Mouse (Mus musculus): ENCODE data around the gene Sspn.

The Sspn gene

DNA sequence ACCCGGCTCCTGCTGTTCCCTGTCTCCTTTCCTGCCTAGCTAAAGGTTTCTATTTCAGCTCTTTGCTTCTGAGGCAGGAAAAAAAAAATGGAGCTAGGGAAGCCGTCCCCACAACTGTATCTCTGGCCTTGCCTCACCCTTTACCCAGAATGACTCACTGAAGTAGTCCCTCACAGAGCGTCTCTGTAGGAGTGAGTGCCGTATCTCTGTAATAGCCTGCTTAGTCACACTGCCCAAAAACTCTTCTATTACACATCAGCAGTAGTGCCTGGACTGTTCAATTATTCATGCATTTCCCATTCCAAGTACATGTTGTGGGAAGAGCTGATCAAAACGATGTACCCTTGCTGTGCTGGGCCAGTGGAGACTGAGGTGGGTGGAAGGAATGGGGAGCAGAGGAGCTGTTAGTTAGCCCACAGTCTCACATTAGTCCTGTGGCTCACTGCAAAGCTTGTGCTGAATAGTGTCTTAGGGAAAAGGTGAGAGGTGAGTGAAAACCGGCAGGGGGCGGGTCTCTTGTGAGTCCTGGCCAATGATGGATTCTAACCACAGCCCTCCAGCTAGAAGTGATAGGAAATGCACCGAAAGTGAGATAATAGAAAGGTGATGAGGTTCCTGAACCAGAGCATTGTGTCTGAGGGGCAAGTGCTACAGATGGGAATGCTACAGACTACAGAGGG lies 46.5 kb downstream of the Sspn start:
- DNase-seq, result no peak

DNA sequence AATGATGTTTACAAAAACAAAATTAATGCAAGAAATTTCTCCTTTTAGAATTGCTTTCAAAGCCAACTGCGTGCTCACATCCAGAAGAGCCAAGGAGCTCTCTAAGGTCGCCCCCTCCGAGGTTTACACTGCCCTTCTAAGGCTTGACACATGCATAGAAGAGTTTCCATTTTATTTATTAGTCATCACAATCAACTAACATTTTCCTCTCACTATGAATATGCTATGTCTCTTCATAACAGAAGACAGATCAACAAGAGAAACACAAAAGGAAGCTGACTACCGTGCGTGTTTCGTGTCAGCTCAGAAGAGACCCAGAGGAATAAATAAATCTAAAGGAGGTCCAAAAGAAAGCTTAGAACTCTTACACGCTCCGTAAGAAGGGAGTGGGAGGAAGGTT lies 49.6 kb downstream of the Sspn start:
- no peak for DNase-seq

DNA sequence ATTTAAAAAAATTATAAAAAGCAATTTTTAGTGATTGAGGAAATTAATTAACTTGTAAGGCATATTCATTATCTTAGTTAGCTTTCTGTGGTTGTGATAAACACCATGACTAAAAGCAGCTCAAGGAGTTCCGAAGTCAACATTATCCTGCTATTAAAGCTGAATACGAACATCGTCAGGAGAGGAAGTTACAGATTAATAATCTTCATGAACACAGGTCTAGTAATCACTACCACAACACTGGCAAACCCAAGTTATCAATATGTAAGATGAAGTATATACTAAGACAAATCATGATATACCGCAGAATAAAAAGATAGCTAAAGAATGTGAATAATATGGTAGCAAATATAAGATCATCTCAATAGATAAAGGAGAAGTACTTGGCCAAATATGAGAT lies 50.9 kb downstream of the Sspn start:
- DNase-seq, result no peak

DNA sequence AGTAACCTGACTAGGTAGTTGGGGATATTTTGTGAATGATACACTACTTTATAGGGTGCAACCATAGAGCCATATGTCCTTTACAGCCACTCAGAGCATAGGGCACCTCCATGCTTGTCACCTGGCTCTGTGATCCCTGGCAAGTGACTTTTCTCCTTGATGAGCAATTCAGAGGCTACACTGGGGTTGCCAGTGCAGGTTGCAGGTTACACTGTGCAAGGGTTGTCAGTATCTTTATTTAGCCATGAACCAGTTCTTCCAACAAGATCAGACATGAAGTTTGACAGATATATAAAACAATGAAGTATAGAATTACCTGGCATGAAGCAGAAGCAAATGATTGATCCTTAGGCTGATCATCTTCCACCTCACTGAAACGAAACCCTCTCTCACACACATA lies 59.1 kb downstream of the Sspn start:
- no peak for DNase-seq

DNA sequence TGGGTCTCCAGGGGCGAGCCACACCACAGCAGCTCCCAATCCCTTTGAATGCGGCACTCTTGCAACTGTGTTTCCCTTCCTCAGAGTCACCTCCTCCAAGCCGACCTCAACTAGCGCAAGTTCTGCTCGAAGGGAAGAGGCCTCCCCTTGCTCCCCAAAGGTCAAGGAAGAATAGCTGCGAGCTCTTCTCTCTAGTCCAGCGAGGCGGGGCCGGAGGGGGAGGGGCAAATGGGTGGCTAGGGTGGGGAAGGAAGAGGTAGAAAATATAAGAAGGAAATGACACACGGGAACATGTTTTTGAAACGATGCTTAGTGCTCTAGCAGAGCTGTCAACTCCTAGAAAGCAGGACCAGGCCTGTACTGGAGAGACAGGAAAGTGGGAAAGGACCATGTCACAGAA lies 61.1 kb downstream of the Sspn start:
- DNase-seq, result no peak

DNA sequence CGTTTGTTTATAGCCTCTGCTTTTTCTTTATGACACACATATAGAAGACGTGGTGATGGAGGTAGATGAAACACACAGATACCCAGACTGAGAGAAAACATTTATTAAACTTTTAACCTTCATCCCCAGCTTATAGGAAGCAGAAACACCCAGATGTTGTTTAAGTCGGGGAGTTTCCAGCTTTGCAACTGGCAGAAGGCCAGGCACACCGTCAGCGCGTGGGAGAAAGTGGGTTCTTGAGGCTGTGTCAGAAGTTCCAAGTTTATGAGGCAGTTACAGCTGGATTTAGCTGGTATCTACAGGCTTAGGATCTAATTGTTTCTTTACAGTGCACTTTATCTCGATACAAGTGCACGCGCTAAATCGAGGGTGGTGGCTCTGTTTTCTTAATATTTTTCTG lies 61.5 kb downstream of the Sspn start:
- peak; percentile 71 for DNase-seq

DNA sequence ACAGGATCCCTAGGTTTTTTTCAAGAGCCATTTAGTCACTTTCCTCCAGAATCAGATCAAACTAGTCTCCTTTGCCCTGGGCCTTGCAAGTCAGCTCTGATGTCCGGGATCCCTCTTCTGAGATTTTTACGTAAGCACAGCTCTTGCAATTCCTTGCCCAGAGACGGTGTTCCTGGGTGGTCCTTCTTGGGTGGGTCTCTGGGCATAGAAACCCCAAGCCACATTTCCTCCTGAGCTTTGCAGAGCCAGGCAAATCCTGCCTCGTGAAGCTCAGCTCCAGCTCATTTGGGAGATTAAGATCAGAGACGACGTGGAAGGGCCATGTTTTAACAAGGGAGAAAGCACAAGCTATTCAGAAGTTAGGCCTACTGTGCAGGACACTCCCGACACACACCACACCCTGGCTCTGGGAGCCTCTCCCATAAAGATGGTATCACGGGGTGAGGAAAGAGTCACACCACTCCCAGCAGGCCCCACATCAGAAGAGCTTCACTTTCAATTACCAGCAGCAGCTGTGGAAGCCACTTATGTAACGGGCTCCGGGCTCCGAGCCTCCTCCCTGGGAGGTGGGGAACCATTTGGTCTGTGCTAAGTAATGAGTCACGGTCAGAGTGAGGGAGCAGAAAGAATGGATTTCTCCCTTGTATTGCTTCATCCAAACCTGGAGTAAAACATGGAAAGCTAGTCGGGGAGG lies 67.0 kb downstream of the Sspn start:
- peak; percentile 37 for DNase-seq

DNA sequence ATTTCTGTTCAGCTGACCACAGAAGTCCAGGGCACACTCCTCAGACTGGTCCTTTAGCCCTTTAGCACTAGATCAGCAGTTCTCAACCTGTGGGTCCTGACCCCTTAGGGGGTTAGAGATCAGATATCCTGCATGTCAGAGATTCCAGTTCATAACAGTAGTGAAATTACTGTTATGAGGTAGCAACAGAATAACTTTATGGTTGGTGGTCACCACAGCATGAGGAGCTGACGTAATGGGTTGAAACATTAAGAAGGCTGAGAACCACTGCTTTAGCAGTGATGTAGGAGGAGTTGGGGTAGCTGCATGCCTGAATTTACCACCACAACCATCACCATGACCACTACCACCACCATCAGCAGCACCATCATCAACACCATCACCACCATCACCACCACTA lies 69.3 kb downstream of the Sspn start:
- DNase-seq, result no peak

DNA sequence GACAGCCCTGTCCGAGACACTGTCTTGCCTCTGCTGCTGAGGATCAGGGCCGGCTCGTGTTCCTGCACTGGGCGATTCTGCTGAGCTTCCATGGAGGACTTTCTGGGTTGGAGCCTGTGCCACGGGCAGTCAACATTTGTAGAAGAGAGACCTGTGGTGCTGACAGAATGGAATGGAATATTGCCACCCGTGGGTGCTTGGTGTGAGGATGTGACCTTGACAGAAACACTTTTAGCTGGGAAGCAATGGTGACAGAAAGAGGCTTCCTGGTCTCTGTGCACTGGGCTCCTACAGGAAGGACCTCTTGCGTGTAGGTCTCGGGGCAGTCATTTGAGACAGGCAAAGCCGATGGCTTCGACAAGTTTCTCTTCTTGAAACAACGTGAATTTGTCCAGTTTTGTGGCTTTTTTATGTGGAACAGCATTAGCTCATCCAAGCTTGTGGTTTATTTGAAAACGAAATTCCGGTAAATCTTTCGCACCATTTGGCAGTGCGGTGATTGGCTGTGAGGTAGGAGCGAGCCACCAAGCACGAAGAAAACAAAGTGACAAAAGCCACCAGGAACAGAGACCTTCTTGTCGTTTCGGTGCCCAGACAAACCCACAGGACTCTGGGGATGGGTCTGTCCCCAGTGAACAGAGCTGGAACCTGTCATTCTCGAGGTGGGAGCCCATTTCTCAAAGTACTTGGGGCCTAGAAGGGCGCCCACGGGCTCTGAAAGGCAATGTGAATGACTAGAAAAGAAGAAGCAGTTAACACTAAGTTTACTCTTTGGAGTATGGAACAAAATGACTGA lies 70.2 kb downstream of the Sspn start:
- DNase-seq, result no peak

DNA sequence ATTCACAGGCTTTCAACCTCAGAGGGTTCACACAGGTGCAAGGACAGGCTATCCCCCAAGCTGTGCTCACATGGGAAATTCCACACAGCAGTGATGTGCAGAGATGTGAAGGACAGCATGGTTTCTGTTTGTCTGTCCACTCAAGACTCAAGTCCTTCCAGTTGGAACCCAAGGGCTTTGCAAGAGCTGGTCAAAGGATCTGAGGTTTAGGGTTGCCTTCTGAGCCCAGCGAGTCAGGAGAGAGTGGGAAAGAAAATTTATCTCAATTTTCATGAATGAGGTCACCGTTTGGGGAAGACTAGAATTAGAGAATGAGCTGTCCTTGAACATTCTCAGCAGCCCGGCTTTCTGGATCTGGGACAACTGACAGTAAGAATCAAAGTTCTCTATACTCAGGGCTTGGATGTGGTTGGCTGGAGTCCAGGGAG lies 72.7 kb downstream of the Sspn start:
- no peak for DNase-seq

DNA sequence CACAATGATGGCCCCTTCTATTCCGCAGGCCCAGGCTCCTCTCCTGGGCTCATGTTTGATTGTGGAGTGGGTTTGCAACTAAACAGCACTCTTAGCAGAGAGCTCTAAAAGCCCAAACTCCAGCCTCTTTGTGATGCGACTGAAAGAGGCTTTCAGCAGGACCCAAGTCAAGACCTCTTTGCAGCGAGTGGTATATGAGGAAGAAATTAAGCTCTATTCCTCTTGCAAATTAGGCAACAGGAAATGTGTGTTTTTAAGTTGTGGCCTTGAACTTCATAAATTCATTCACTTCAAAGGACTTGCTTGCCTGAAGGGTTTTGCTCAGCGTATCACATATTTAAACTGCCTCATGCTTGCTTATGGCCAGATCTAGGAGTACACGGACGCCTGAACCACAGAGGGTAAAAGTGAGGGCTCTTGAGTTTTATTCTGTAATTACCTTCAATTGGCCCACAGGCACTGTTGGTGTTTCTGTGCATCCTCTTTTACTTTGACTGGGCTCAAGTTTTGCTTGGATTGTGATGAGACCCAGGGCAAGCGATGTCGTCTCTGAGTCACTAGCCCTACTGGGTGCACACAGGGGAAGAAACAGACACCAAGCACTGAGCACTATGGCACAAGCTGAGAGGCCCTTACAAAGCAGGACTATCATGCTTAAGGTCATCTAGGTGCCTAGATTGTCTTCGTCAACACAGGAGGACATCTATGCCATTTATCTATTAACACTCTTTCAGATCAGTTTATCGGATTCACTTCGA lies 73.9 kb downstream of the Sspn start:
- no peak for DNase-seq

DNA sequence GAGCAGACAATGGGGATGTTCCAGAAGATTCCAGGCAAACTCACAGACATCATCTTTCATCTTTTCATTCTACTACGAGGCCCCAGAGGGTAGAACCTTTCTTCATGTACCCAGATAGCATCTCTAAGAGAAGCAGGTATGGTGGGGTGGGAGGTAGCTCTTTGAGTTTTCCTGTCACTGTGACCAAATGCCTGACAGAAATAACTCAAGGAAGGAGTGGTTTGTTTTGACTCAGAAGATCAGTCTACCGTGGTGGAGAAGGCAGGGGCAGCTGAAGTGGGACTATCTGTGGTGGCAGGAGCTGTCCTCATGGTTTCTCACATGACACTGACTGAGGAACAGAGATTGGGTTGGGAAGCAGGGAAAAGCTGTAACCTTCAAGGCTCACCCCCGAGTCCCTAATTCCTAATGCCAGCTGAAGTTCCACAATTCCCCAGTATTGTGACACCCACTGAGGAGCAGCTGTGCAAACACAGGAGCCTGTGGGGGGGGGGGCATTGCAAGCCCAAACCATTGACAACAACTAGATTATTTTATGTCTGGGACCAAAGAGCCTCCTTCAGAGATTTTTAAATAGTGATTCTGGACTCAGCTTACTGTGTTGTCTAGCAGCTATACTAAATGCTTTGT lies 74.6 kb downstream of the Sspn start:
- DNase-seq, result no peak

DNA sequence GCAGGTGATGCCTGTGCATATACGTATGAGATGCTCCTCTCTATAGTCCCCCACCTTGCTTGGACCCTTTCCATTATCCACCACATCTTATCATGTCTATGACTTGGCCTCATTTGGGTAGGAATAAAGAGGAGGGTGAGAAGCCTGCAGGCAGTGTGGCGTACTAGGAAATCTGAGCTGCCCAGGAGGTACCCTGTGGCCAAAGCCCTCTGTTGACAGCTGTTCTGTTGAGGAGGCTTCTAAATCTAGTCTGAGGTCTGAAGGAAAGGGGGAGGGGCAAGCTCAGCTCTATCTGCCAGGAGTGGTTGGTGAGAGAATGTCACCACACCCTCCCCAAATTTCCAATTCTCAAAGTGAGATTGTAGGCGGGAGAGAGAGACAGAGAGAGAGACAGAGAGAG lies 75.3 kb downstream of the Sspn start:
- DNase-seq, result no peak

DNA sequence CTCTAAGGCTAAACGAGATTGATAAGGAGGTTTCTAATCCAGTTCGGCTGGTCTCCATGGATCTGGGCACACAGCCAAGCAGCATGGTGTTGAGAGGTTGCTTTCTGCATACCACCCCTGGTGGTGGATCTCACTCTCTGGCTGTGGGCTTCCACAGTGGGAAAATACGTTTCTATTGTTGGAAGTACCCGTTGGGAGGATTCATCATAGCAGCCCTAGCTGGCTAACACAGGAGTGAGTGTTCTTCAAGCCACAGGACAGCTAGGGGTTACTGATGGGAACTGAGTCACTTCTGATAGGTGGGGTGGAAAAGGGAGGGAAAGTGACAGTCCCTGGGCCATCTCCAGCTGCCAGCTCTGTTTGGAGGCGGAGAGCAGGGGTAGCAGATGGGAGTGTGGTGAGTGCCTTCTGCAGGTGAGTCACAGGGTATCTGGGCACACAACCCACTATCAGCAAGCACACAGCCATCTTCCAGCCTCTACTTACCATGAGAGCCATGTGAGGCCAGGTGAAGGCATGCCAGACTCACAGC lies 77.1 kb downstream of the Sspn start:
- peak; percentile 58 for DNase-seq

DNA sequence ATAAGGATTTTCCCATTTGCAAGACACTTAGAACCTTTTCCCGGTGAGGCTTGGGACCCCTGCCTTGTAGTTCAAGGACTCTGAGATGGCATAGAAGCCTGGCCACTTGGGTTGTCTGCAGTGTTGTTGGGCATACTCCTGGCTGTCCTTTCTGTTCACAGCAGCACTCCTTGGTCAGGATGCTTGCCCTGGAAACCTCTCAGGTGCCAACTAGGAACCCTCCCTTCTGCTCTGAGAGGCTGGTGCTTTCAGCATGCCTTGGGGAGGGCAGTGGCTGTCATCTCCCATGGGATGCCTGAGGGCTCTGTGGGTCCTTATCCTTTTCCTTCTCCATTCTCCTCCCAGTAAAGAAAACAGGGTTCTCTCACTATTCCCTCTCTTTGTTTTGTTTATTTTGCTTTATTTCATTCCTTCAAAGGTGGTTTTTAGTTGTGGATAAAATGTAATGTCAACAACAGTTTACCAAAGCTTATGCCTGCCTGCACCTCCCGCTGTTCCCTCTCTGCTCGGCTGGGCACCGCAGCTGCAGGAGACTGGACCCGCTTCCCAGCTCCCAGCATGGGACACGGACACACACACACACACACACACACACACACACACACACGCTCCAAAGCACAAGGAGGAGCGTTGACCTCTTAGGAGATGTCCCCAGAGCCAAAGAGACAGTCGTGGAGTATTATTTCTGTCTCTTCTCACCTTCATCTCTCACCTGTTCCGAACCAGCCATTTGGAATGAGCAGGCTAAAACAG lies 77.9 kb downstream of the Sspn start:
- no peak for DNase-seq

DNA sequence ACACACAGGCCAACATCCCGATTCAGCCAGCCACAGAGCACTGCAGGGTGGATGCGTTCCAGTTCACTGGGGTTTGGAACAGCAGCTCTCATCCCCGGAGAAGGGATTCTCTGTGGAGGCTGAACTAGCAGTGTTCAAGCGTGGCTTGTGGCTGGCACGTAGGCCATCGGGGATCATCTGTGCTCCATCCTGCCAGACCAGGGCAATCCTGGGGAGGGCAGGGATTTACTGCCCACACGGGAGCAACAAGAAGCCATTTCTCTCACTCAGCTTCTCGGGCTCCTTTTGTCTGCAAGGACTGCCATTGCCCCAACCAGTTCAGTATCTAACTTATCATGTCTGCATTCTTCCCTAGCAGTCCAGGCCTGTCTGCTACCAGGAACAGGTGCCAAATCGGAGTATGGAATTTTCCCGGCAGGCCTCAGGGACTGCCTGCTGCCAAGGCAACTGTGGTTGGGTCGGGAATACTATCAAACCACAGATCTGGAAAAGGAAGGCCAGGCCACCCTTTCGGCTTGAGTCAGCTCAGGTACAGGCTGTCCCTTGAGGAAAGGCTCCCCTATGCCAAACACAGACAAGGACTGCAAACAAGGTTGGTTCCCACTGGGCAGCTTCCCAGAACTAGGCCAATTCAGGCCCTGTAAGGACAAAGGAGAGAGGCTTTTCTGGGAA lies 78.8 kb downstream of the Sspn start:
- DNase-seq, result peak; percentile 26

DNA sequence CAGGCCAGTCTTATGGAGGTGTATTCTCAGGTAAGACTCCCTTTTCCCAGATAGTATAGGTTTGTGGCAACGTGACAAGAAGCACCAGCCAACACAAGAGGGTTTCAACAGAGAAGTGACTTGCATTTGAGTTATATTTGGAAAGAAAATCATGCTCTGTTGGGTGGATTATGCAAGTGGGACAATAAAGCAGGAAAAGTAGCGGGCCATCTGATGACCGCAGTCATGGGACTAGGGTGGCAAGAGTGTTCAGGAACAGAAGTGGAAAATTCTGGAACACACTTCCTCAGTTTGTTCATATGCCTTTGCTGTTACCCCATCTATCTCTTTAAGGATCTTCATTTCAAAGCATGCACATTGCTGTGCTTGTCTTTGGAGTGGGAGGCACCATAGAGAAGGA lies 82.9 kb downstream of the Sspn start:
- DNase-seq, result no peak

Measured in kidney, postnatal 10 days (tissue).